Mouse (Mus musculus): ENCODE measurements around the gene Akt1. TPM values are rescaled to one million over a fixed set of nuclear protein-coding genes. Genes with fewer than 3 reads are reported as not detected.

Akt1 gene
- polyA plus RNA-seq (2012; ENCODE audit: low replicate concordance), result 346 and 443 TPM in 2 replicates

DNA sequence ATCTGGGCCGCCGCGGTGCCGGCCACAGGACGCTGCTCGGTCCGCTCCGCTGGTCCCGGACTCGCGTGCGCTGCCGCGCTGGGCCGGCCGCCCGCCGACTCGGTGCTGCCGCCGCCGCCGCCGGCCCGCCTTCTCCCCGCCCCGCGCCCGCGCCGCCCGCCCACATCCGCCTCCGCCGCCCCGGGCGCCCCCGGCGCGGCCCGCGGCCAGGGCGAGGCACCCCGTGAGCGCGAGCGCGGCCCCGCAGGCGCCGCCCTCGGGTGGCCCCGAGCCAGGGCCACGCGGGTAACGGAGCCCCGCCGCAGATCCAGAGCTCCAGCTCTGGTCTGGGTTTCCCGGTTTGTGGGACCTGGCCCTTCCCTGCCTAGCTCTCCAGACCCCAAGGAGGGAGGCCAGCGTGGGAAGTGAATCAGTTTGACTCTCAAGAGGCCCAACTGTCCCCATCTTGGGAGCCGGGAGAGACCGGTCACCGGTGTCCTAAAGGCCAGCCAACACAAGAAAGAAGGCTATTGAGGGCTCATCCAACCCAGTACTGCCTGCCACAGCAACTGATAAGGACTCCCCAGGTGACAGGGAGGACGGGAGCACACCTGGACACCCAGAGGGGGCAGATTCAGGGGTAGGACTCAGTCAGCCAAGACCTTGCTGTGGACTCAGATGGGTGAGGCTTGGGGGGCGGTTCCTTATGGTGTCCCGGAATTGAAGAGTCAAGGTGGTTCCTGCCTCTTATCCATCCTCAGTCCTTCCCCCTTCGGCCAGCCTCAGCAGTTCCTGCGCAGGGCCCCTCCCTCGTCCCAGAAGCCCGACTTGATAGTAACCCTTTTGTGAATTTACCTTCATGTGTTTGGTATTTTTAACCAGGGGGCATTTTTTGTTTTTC is at the start of gene Akt1:
Gene Akt1 (minus strand): TSS at position 753 of the 880 bp plus-strand sequence.

DNA sequence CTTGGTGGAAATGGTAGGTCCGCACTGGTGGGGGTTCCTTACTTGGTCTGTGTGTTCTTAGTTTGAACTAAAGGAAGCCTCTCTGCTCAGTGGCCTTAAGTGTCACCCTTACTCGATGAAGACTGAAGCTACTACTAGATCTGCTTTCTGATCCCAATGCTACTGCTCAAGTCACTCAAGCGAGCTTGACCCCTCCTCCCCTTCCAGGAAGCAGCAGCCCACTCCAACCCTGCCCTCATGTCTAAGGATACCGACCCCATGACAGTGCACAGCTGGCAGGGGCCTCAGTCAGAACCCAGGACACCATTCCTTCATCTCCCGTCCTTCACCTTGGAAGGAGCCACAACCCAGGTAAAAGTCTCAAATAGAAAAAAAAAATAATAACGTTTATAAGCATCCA is 45.5 kb upstream of the Akt1 start, which contains the start of gene Cep170b:
Gene Cep170b (plus strand): TSS at position 240 of the 400 bp plus-strand sequence.

DNA sequence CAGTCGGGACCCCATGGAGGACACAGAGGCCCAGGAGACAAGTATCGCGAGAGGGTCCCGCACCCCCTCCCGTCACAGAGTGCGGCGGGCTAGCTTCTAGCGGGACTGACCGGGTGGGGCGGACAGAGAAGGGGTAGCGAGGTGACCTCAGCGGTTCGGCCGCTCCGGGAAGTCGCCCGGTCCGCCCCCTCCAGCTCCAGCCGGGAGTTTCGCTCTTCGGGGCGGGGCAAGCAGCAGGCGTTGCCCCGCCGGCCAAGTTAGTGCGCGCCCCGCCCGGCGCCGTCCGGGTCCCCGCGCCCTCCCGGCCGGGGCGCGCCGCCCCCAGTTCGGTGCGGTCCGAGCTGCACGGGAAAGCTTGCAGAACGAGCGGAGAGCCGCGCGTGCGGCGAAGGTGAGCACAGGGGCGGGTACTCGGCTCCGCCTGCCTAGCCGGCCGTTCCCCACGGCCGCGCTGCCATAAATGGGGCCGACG is 3.9 kb upstream of the Akt1 start, which contains the start of gene Zbtb42:
Gene Zbtb42 (plus strand): TSS at position 274 of the 472 bp plus-strand sequence.

DNA sequence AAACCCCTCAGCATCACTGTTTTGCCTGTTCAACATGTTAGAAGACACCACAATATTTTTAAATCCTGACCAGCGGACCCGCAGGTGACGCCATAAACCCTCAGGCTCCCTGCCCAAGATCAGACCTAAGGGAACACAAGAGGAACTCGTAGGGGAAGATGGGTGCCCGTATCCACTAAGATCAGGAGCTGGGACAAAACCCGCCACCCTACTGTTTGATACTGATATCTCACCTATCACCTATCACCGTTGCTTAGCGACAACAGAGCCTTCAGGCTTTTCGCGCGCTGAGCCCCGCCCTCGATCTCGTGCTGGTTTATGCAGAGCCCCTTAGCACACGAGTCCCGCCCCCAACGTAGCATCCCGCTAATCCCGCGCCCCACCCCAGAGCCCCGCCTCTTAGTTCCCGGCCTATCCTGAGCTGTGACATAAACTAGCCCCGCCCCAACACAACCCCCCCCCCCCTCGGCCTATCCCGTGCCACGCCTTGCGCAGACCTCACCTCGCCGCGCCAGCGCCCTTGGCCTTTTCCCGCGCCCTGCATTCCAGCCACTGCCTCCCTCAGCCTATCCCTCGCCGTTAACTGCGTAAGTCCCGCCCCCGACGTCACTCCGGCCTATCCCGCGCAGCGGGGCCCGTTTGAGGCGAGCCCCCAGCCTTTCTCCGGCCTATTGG is 30.4 kb downstream of the Akt1 start, which contains the start of gene Siva1:
Gene Siva1 (plus strand): TSS at position 500 of the 675 bp plus-strand sequence.

DNA sequence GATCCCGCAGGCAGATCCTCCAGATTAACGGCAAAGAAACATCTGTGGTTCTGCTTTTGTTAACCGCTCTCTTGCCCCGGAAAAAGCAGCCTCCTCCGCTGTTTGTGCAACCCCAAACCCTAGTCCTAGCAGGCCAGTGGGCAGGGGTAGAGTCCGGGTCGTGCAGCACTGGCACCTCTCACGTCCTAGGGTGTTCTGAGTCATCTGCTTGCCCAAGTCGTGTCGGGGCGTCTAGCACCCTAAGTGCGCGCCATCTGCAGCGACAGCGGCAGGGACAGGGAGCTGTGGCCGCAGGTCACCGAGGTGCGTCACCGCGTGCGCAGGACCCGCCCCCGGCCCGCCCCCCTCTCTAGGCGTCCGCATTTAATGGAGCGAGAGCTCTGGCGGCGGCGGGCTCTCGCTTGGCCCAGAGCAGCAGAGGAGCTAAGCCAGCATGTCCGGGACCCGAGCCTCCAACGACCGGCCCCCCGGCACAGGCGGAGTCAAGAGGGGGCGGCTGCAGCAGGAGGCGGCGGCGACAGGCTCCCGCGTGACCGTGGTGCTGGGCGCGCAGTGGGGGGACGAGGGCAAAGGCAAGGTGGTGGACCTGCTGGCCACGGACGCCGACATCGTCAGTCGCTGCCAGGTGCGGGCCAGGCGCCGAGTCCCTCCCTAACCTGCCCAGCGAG is 54.9 kb downstream of the Akt1 start, which contains the start of gene Adssl1:
Gene Adssl1 (plus strand): TSS at position 360 of the 668 bp plus-strand sequence.

Other genes starting within 250 kb of the Akt1 start
- not detected in 2 replicates for gene A530016L24Rik, start 185.4 kb downstream of the Akt1 start, polyA plus RNA-seq (2012; ENCODE audit: low replicate concordance)
- not detected in 2 replicates for gene Tmem179, start 158.1 kb downstream of the Akt1 start, polyA plus RNA-seq (2012; ENCODE audit: low replicate concordance)
- gene Inf2, start 86.1 kb downstream of the Akt1 start, polyA plus RNA-seq (2012; ENCODE audit: low replicate concordance), result 29.8 and 43.1 TPM in 2 replicates
- gene Adssl1, start 54.8 kb downstream of the Akt1 start, polyA plus RNA-seq (2012; ENCODE audit: low replicate concordance), result 4.2 and 11.8 TPM in 2 replicates
- gene Siva1, start 30.2 kb downstream of the Akt1 start, polyA plus RNA-seq (2012; ENCODE audit: low replicate concordance), result 34.5 and 74.5 TPM in 2 replicates
- gene Zbtb42, start 3.9 kb upstream of the Akt1 start, polyA plus RNA-seq (2012; ENCODE audit: low replicate concordance), result 7.8 and 9.7 TPM in 2 replicates
- gene Cep170b, start 45.6 kb upstream of the Akt1 start, polyA plus RNA-seq (2012; ENCODE audit: low replicate concordance), result 2.1 and 4.2 TPM in 2 replicates
- 37.1 and 44.0 TPM in 2 replicates for gene Pld4, start 85.8 kb upstream of the Akt1 start, polyA plus RNA-seq (2012; ENCODE audit: low replicate concordance)
- gene Ahnak2, start 127.8 kb upstream of the Akt1 start, polyA plus RNA-seq (2012; ENCODE audit: low replicate concordance), result 0.32 and 0.47 TPM in 2 replicates
- 0.57 and 1.5 TPM in 2 replicates for gene Clba1, start 134.1 kb upstream of the Akt1 start, polyA plus RNA-seq (2012; ENCODE audit: low replicate concordance)
- gene Cdca4, start 154.5 kb upstream of the Akt1 start, polyA plus RNA-seq (2012; ENCODE audit: low replicate concordance), result 11.9 and 32.7 TPM in 2 replicates
- gene Gpr132, start 193.3 kb upstream of the Akt1 start, polyA plus RNA-seq (2012; ENCODE audit: low replicate concordance), result 1.8 and 1.9 TPM in 2 replicates

All from leukemia stem cell, adult 10-12 weeks (primary cell).